Comparison of ENCODE assay signal across 13 mouse cellular contexts in genomic region chr5:121251813-121252212, GRCm38 (mm10). TPM values are rescaled to one million over a fixed set of nuclear protein-coding genes. Genes with fewer than 3 reads are reported as not detected.
A peak's percentile ranks its signal among the peaks of the same experiment; 100 is the strongest.
DNase-seq lines count a peak whose midpoint lies in the region; TF ChIP-seq lines count a peak whose summit lies in the region.
"Had no signal": no experiment of that assay in that cellular context is flagged by ENCODE, and none has a peak within 500 bp of the region (broad histone marks: within the 10 kb centered on the region; RNA-seq: fewer than 3 reads in every experiment).

No protein-coding gene starts in this region.

- H3K36me3 ChIP-seq in thymus, adult 2 months (ENCODE audit: control insufficient read depth, insufficient read depth, low read length), result peaks cover 15% of the 10 kb centered on the region; the same call in 1 of the 2 replicates

- peak overlapping the region; percentile 46; the same call in 1 of the 2 replicates for H3K27ac ChIP-seq in cerebellum, adult 2 months (ENCODE audit: insufficient read depth, low read length)
- no peak overlapping the region for H3K27ac ChIP-seq in thymus, adult 2 months (ENCODE audit: control insufficient read depth, insufficient read depth, low read length)
- H3K27ac ChIP-seq: embryonic facial prominence, embryonic 13.5 days; hindbrain, embryonic 14.5 days; limb, embryonic 13.5 days; neural tube, embryonic 13.5 days had no signal

- no peak for TF ChIP-seq POLR2A in cerebellum, adult 2 months (IDR thresholded peaks at IDR 0.05; ENCODE audit: borderline replicate concordance, insufficient read depth, low read length)
- TF ChIP-seq POLR2A in thymus, adult 2 months (IDR thresholded peaks at IDR 0.05; ENCODE audit: control insufficient read depth, extremely low read depth, insufficient read depth, low read length, poor library complexity), result no peak

- WGBS in cerebellum, adult 2 months, result 55% methylated on average over 8 of the region's 8 CpGs
- 90% methylated on average over 8 of the region's 8 CpGs for WGBS in thymus, adult 2 months

- H3K4me1 ChIP-seq in cerebellum, adult 2 months (ENCODE audit: control insufficient read depth, insufficient read depth, low read length), result peaks cover 47% of the 10 kb centered on the region
- H3K4me1 ChIP-seq in thymus, adult 2 months (replicated peaks; ENCODE audit: control insufficient read depth, insufficient read depth, low read length), result no peaks in the 10 kb centered on the region
- H3K4me1 ChIP-seq: embryonic facial prominence, embryonic 13.5 days; limb, embryonic 13.5 days; neural tube, embryonic 13.5 days had no signal

- TF ChIP-seq CTCF in cerebellum, adult 2 months (IDR thresholded peaks at IDR 0.05; ENCODE audit: borderline replicate concordance, insufficient read depth, low read depth, low read length), result no peak
- TF ChIP-seq CTCF in thymus, adult 2 months (IDR thresholded peaks at IDR 0.05; ENCODE audit: borderline replicate concordance, control insufficient read depth, extremely low read depth, insufficient read depth, low read length, poor library complexity), result no peak

- H3K4me3 ChIP-seq in cerebellum, adult 2 months (replicated peaks; ENCODE audit: insufficient read depth, low read depth, low read length), result no peak overlapping the region
- H3K4me3 ChIP-seq in thymus, adult 2 months (ENCODE audit: control insufficient read depth, insufficient read depth, low read length), result no peak overlapping the region
- H3K4me3 ChIP-seq: embryonic facial prominence, embryonic 13.5 days; limb, embryonic 13.5 days; neural tube, embryonic 13.5 days had no signal

- no peak for DNase-seq in cerebellum, adult 2 months
- DNase-seq in cerebellum, adult 11-12 months, result no peak
- peak; percentile 27 for DNase-seq in ovary, postnatal 36 days (ENCODE audit: low spot score)
- DNase-seq in ovary, postnatal 14 days (ENCODE audit: low spot score), result no peak
- peak; percentile 17 for DNase-seq in kidney, postnatal 14 days
- DNase-seq in testis, postnatal 14 days (ENCODE audit: low spot score), result peak; percentile 22
- DNase-seq in gastrocnemius, adult 8-10 months (ENCODE audit: low spot score in 2 of 2), result no peak
- DNase-seq in thymus, adult 2 months, result no peak
- DNase-seq: cerebellum, adult 8-10 months had no signal

- H3K27me3 ChIP-seq in cerebellum, adult 2 months (ENCODE audit: control insufficient read depth, insufficient read depth, low read length), result no peaks in the 10 kb centered on the region
- H3K27me3 ChIP-seq in thymus, adult 2 months (ENCODE audit: control insufficient read depth, insufficient read depth, low read length), result no peaks in the 10 kb centered on the region
- H3K27me3 ChIP-seq: embryonic facial prominence, embryonic 13.5 days; limb, embryonic 13.5 days; neural tube, embryonic 13.5 days had no signal

RNA-seq across cellular contexts. Expression of gene Hectd4, which starts 31.8 kb away (rescaled TPM):
- 81.2 and 86.4 TPM in 2 replicates for polyA plus RNA-seq in cerebellum, adult 2 months (2012; rRNA removed)
- total RNA-seq in gastrocnemius, adult 8-10 months (2022), result 10 to 100 TPM; 12.3 to 16.7 (median 13.9) TPM
- polyA plus RNA-seq in thymus, adult 2 months (2012; rRNA removed), result 61.5 and 67.5 TPM in 2 replicates

RNA-seq across cellular contexts. Expression of gene Rpl6, which starts 47.5 kb away (rescaled TPM):
- 363 and 400 TPM in 2 replicates for polyA plus RNA-seq in cerebellum, adult 2 months (2012; rRNA removed)
- total RNA-seq in gastrocnemius, adult 8-10 months (2022), result 100 to 1,000 TPM; 405 to 594 (median 505) TPM
- 391 and 394 TPM in 2 replicates for polyA plus RNA-seq in thymus, adult 2 months (2012; rRNA removed)

Comparison
In these comparisons a context has a peak if more than half of its experiments do, and no peak if none do; other contexts are left out.
1. DNase-seq: peak in ovary, postnatal 36 days (single experiment), kidney, postnatal 14 days (single experiment) and testis, postnatal 14 days (single experiment); none in cerebellum, adult 2 months (0 of 2), cerebellum, adult 11-12 months (single experiment), ovary, postnatal 14 days (single experiment), gastrocnemius, adult 8-10 months (0 of 2) and thymus, adult 2 months (single experiment).